In genomic region chr1:125912601-125913600, GRCm38 (mm10) we compare ENCODE assay signal across 8 mouse cellular contexts. TPM values are rescaled to one million over a fixed set of nuclear protein-coding genes. Genes with fewer than 3 reads are reported as not detected.
DNase-seq lines count a peak whose midpoint lies in the region; ATAC-seq and TF ChIP-seq lines count a peak whose summit lies in the region.

Gene Lypd1, minus strand, starts transcription at chr1:125913101.

- 8% methylated on average over 30 of the region's 30 CpGs for WGBS in heart, postnatal 0 days
- WGBS in limb, embryonic 14.5 days: 5% methylated on average over 26 of the region's 30 CpGs
- 6% methylated on average over 30 of the region's 30 CpGs for WGBS in stomach, embryonic 16.5 days

- peak within 1 kb of the TSS; percentile 48 for H3K4me3 ChIP-seq in heart, postnatal 0 days (ENCODE audit: low read depth, low read length)
- H3K4me3 ChIP-seq in brown adipose tissue, adult 24 weeks (ENCODE audit: insufficient read depth, low read depth, low read length): peak within 1 kb of the TSS; percentile 34
- H3K4me3 ChIP-seq in limb, embryonic 14.5 days (replicated peaks; ENCODE audit: low read length): peak within 1 kb of the TSS; percentile 53
- H3K4me3 ChIP-seq in stomach, embryonic 16.5 days (replicated peaks; ENCODE audit: low read length): peak within 1 kb of the TSS; percentile 52

- H3K36me3 ChIP-seq in heart, postnatal 0 days (replicated peaks; ENCODE audit: control insufficient read depth, insufficient read depth, low read length): no peaks in the 10 kb centered on the region
- no peaks in the 10 kb centered on the region for H3K36me3 ChIP-seq in limb, embryonic 14.5 days (ENCODE audit: control insufficient read depth, insufficient read depth, low read length)
- H3K36me3 ChIP-seq in stomach, embryonic 16.5 days (ENCODE audit: control insufficient read depth, insufficient read depth, low read length): no peaks in the 10 kb centered on the region

- DNase-seq in heart, postnatal 0 days (ENCODE audit: low spot score): no peak
- DNase-seq in heart, postnatal 14 days: no peak
- peak; percentile 14 for DNase-seq in forelimb bud, embryonic 11.5 days (ENCODE audit: low read depth, low spot score)
- DNase-seq in limb, embryonic 14.5 days (ENCODE audit: low spot score): peak; percentile 4
- DNase-seq in gastrocnemius, postnatal 10 days: no peak
- no peak for DNase-seq in adrenal gland, postnatal 10 days

- no peak for TF ChIP-seq EP300 in heart, postnatal 0 days (IDR thresholded peaks at IDR 0.05; ENCODE audit: low read depth)

- no peaks in the 10 kb centered on the region for H3K9me3 ChIP-seq in heart, postnatal 0 days (replicated peaks; ENCODE audit: control insufficient read depth, low read length)
- no peaks in the 10 kb centered on the region for H3K9me3 ChIP-seq in limb, embryonic 14.5 days (ENCODE audit: control insufficient read depth, low read length)
- no peaks in the 10 kb centered on the region for H3K9me3 ChIP-seq in stomach, embryonic 16.5 days (replicated peaks; ENCODE audit: control insufficient read depth, low read length)

- peak within 1 kb of the TSS; percentile 84 for H3K4me2 ChIP-seq in heart, postnatal 0 days (ENCODE audit: low read depth, low read length)
- H3K4me2 ChIP-seq in limb, embryonic 14.5 days (replicated peaks; ENCODE audit: low read depth, low read length, severe bottlenecking): peak within 1 kb of the TSS; percentile 97
- peak within 1 kb of the TSS; percentile 95 for H3K4me2 ChIP-seq in stomach, embryonic 16.5 days (ENCODE audit: low read depth, low read length)

- no peak for TF ChIP-seq CTCF in heart, postnatal 0 days (IDR thresholded peaks at IDR 0.05; ENCODE audit: low read depth)

- 0 out of 2 replicates have a peak, but pooled peaks have one; percentile 20 for ATAC-seq in heart, postnatal 0 days (ENCODE audit: insufficient read depth, low read depth)
- ATAC-seq in limb, embryonic 14.5 days (ENCODE audit: low FRiP score, low read depth): no peak
- ATAC-seq in stomach, embryonic 16.5 days (ENCODE audit: insufficient read depth, low FRiP score): no peak

- 0 out of 2 replicates have a peak within 1 kb of the TSS, but pooled peaks have one; percentile 34 for H3K9ac ChIP-seq in heart, postnatal 0 days (replicated peaks; ENCODE audit: low read depth, low read length)
- peak within 1 kb of the TSS; percentile 57 for H3K9ac ChIP-seq in limb, embryonic 14.5 days (ENCODE audit: low read depth, low read length, severe bottlenecking)
- H3K9ac ChIP-seq in stomach, embryonic 16.5 days (ENCODE audit: low read length): peak within 1 kb of the TSS; percentile 54

- TF ChIP-seq POLR2A in limb, embryonic 14.5 days (IDR thresholded peaks at IDR 0.05; ENCODE audit: borderline replicate concordance, extremely low read depth, insufficient read depth, insufficient read length): no peak

- H3K27ac ChIP-seq in heart, postnatal 0 days (ENCODE audit: low read depth): no peak within 1 kb of the TSS
- no peak within 1 kb of the TSS for H3K27ac ChIP-seq in brown adipose tissue, adult 24 weeks (replicated peaks; ENCODE audit: low read depth, low read length)
- no peak within 1 kb of the TSS for H3K27ac ChIP-seq in limb, embryonic 14.5 days (replicated peaks; ENCODE audit: low read depth, low read length)
- no peak within 1 kb of the TSS for H3K27ac ChIP-seq in stomach, embryonic 16.5 days (ENCODE audit: low read length)

- peaks cover 46% of the 10 kb centered on the region for H3K27me3 ChIP-seq in heart, postnatal 0 days (ENCODE audit: control insufficient read depth, insufficient read depth, low read length)
- H3K27me3 ChIP-seq in limb, embryonic 14.5 days (ENCODE audit: control insufficient read depth, insufficient read depth, low read length): peaks cover 21% of the 10 kb centered on the region; the same call in 1 of the 2 replicates
- H3K27me3 ChIP-seq in stomach, embryonic 16.5 days (ENCODE audit: control insufficient read depth, insufficient read depth, low read length): peaks cover 25% of the 10 kb centered on the region

- intact Hi-C loops in heart, postnatal 14 days (cut with DNase I): no loop called here

- H3K4me1 ChIP-seq in heart, postnatal 0 days (ENCODE audit: control insufficient read depth, insufficient read depth): peaks cover 4% of the 10 kb centered on the region; the same call in 1 of the 2 replicates
- H3K4me1 ChIP-seq in brown adipose tissue, adult 24 weeks (ENCODE audit: control insufficient read depth, insufficient read depth, insufficient read length, low read length): no peaks in the 10 kb centered on the region
- peaks cover 23% of the 10 kb centered on the region for H3K4me1 ChIP-seq in limb, embryonic 14.5 days (ENCODE audit: control insufficient read depth, insufficient read depth, low read length)
- H3K4me1 ChIP-seq in stomach, embryonic 16.5 days (ENCODE audit: control insufficient read depth, insufficient read depth, low read length): peaks cover 19% of the 10 kb centered on the region

RNA-seq across cellular contexts. Expression of gene Lypd1, which starts in this region (rescaled TPM):
- total RNA-seq in heart, postnatal 0 days (2014; rRNA removed; ENCODE audit: low replicate concordance): 0.15 and 0.42 TPM in 2 replicates
- 0.55 and 1.4 TPM in 2 replicates for polyA plus RNA-seq in heart, postnatal 0 days (2015; fragmentation: Nextera tagmentation; extraction: Ambion mirVana)
- under 1 TPM; 0.26 to 0.66 TPM for total RNA-seq in heart, postnatal 14 days (2021)
- 0.48 and 1.0 TPM in 2 replicates for polyA plus RNA-seq in brown adipose tissue, adult 24 weeks (2012; ENCODE audit: insufficient read depth, insufficient read length, missing spikeins)
- 11.4 and 13.6 TPM in 2 replicates for polyA plus RNA-seq in limb, embryonic 14.5 days (2012; rRNA removed)
- polyA plus RNA-seq in limb, embryonic 14.5 days (2014; fragmentation: Nextera tagmentation; extraction: Ambion mirVana): 9.6 and 13.2 TPM in 2 replicates
- polyA plus RNA-seq in stomach, embryonic 16.5 days (2015; fragmentation: Nextera tagmentation; extraction: Ambion mirVana): 1.3 and 1.7 TPM in 2 replicates
- total RNA-seq in gastrocnemius, postnatal 10 days (2021): under 1 TPM; 0.28 to 0.41 TPM
- total RNA-seq in adrenal gland, postnatal 10 days (2021): 1 to 10 TPM; 2.5 to 3.2 TPM

Comparison
In these comparisons a context has a peak if more than half of its experiments do, and no peak if none do; other contexts are left out.
1. DNase-seq: peak in forelimb bud, embryonic 11.5 days (single experiment) and limb, embryonic 14.5 days (single experiment); none in heart, postnatal 0 days (single experiment), heart, postnatal 14 days (0 of 2), gastrocnemius, postnatal 10 days (single experiment) and adrenal gland, postnatal 10 days (single experiment).
2. Peak in every context shown above with its lines, with median percentiles within 50 percentile points of each other: H3K4me2 ChIP-seq, H3K4me3 ChIP-seq and H3K9ac ChIP-seq.